Mouse (Mus musculus) spleen, embryonic (tissue): ENCODE results near the gene Zfp691.

Experiments
- CTCF ChIA-PET: fragments of 350-600 bp; sonication (Branson Sonifier 250); formaldehyde crosslinking; loops from one replicate; lab custom pipeline; 2022; lab: Charles Lee

Zfp691 gene

DNA sequence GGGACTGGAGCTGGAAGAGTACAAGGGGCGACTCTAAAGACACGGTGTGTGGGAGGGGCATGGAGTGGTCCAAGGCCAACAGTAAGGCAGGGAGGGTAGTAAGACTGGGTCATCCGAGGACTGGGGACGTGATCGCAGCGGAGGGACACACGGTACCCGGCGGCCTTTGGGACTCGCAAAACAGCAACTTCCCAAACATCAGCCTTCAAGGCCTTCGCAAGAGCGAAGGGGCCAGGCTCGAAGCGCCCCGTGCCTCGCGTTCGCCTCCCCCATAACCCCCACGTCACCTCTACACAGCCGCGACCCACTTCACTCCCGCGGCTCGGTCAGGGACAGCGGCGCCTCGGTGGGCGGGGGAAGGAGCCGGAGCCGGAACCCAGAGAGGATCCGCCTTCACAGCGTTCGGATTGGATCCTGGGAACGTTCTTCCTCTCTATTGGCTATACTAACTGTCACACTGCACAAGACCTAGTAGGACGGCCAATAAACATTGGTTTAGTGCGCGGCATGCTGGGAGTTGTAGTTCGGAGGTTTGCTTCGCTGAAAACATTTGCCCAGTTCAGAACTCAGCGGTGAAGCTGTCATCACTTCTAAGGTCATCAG lies at the start of gene Zfp691:
TSS of gene Zfp691 (minus strand) at position 345 of the 603 bp plus-strand sequence.
- CTCF ChIA-PET, result no interaction called here

DNA sequence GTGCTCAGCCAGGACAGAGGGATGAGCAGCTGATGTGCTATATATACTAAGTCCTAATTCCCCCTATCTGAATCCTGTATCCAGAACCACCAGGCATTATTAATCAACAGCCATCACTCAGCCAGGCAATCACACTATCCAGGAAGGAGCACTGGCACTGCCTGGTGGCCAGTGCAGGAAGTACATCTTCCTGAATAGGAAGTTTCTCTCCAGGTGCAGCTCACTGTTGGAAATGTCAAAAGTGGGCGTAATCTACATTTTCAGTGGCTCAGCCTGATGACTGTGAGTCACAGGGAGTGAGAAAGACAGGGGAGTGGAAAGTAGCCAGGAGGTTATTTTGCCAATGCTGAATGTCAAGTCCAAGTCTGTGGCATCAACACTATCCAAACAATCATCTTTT lies 49.7 kb upstream of the Zfp691 start:
- CTCF ChIA-PET, result interaction anchor here (0.7 kb wide), 3 partner anchors 9 to 122 kb away, joined by 3 to 20 read pairs (median 4); partner anchors contain the start of genes AU022252 and P3h1

DNA sequence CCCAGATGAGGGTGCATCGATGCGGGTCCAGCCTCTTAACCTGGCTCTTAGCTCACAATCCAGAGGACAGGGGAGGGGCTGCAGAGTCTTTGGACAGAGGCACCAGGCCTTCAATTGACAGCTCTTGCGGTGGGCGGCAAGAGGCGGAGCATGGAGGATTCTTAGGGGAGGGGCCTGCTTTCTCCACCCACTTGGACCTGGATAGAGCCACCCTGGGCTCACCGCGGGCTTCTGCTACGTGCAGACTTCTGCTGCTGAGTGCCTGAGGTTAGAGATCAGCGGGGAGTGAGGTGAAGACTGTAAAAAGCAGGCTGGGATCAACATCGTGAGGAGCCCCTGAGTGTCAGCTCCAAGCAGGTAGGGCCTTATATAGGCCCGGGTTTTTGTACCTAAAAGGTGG lies 44.2 kb upstream of the Zfp691 start, which contains the start of gene Tmem269:
TSS of gene Tmem269 (minus strand) at position 49 of the 400 bp plus-strand sequence.
- CTCF ChIA-PET, result interaction anchor here (0.8 kb wide), 1 partner anchor 20 kb away, joined by 5 read pairs; no protein-coding TSS in a partner anchor

- CTCF ChIA-PET, result no interaction called here
Observed at GRCm38 (mm10) chr4:119216667-119217066, 42.7 kb upstream of the Zfp691 start.

GRCm38 (mm10) chr4:119204672-119205071 lies 30.7 kb upstream of the Zfp691 start:
- CTCF ChIA-PET, result no interaction called here

- CTCF ChIA-PET, result interaction anchor here (0.8 kb wide), 1 partner anchor 194 kb away, joined by 11 read pairs; no protein-coding TSS in a partner anchor
Observed at GRCm38 (mm10) chr4:119198105-119198504, 24.1 kb upstream of the Zfp691 start.

DNA sequence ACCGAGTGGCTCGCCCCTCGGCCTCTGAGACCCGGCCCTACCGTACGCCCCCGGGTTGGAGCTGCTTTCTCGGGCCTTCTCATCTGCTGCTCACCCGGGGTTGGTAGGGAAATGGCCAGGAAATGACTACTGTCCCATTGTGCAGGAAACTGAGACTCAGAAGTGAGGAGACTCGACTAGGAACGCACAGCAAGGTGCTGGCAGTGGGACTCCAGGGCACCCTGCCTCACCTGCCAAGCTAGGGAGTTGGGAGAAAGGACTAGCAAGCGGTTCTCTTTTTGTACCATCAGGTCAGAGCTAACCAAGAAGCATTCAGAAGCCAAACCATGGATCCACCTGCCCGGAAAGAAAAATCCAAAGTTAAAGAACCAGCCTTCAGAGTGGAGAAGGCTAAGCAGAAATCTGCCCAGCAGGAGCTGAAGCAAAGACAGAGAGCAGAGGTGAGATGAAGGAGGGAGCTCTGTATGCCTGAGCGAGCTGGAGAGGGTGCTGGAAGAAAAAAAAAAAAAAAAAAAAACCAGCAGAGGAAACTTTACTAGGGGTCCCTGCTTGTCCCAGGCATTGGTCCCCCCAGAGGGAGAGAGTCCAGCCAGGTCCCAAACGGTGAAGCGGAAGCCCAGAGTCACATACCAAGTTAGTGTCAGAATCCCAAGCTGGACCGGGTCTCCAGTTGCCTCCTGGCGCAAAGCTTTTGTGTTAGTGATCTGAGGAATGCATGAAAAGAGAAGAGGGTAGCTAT lies 21.8 kb upstream of the Zfp691 start:
- CTCF ChIA-PET, result interaction anchor here (0.5 to 0.9 kb wide), 4 partner anchors 136 to 773 kb away, joined by 3 to 5 read pairs (median 4); no protein-coding TSS in a partner anchor

GRCm38 (mm10) chr4:119194909-119195581 lies 21.1 kb upstream of the Zfp691 start, which contains the start of gene Svbp:
TSS of gene Svbp (plus strand) at chr4:119195306.
- CTCF ChIA-PET, result interaction anchor here (0.5 to 0.9 kb wide), 5 partner anchors 130 to 1631 kb away, joined by 3 to 6 read pairs (median 4); no protein-coding TSS in a partner anchor

DNA sequence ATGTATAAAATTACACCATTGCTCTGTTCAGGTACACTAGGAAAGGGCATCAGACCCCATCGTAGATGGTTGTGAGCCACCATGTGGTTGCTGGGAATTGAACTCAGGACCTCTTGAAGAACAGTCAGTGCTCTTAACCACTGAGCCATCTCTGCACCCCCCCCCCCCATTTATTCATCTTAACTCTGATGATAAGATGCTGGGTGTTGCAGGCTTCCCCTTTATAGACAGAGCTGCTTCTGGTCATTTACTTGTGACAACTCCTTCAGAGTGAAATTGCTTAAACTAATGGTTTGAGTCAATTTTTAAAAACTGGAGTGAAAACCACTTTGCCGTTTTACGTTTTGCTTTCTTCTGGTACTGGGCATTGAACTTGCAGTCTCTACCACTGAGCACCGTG lies 18.8 kb upstream of the Zfp691 start:
- CTCF ChIA-PET, result interaction anchor here (0.7 to 1.2 kb wide), 4 partner anchors 8 to 53 kb away, joined by 3 to 8 read pairs (median 4); no protein-coding TSS in a partner anchor

DNA sequence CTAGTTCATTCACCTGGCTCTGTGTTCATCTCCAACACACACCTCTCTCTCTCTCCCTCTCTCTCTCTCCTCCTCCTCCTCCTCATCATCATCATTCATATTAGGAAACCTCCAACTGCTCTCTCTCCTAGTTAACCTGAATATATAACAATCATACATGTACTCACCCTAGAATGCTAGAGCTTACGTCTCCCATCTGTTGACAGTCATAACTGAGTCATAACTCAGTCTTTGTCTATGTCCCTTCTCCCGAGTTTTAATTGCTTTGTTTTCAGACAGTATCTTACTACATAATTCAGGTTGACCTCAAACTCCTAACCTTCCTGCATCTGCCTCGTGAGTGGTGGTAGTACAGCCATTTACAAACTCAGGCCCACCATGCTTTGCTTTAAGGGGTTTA lies 17.3 kb upstream of the Zfp691 start:
- CTCF ChIA-PET, result interaction anchor here (0.7 kb wide), 1 partner anchor 60 kb away, joined by 3 read pairs; no protein-coding TSS in a partner anchor

DNA sequence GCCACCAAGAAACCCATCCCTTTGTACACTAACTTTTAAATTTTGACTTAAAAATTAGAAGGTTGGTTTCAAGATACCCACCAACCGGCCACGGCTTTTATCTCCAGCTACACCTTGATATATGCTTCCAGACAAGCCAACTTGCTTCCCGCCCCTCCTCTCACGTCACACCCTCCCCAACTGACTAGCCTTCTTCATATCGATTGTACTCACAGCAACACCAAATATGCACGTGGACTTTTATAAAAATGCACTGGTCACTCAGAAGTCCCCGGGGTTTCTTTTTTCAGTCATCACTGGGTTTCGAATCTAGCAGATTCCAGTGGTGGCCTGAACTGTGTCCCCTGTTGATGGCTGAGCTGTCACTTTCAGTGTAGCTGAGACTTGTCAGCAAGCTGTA lies 16.6 kb upstream of the Zfp691 start:
- CTCF ChIA-PET, result interaction anchor here (0.7 kb wide), 1 partner anchor 60 kb away, joined by 3 read pairs; no protein-coding TSS in a partner anchor

DNA sequence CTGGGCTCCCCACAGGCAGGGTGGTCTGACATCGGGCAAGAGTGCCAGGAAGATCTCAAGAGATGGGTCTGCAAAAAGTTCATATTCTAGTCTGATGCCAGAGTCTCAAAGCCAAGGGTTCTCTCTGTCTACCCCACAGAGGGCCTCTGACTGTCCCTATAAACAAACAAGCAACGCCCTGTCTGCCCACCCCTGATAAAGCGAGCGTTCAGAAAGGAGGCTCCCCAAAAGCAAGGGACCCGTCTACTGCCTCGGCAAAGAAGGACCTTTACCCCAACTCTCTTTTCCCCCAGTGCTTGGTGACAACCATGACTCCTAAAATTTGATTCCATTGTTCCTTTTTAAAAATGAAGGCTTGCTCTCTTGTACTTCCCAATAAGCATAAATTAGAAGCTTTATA lies 15.9 kb upstream of the Zfp691 start, which contains the start of gene Ermap:
TSS of gene Ermap (minus strand) at position 148 of the 400 bp plus-strand sequence.
- CTCF ChIA-PET, result interaction anchor here (0.6 to 0.7 kb wide), 2 partner anchors 17 to 543 kb away, joined by 3 read pairs; no protein-coding TSS in a partner anchor

DNA sequence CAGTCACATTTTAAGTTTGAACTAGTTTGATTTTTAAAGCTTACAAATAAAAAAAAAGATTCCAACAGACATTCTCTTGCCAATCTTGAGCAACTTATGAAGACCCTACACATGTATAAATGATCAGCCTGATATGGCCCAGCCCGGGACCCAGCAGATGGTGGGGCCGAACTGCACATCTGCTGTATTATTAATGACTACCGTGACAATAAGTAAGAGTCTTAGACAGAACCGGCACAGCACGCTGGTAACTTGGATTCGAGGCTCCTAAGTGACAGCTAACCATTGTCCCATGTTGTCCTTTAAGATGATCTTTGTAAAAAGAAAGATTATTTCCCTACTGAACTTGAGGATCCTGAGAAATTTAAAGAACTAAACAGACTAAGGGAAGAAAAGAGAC lies 15.4 kb upstream of the Zfp691 start:
- CTCF ChIA-PET, result interaction anchor here (0.6 to 0.7 kb wide), 2 partner anchors 16 to 543 kb away, joined by 3 read pairs; no protein-coding TSS in a partner anchor

- CTCF ChIA-PET, result no interaction called here
Observed at GRCm38 (mm10) chr4:119188060-119188785, 14.2 kb upstream of the Zfp691 start.

GRCm38 (mm10) chr4:119185771-119186170 lies 11.8 kb upstream of the Zfp691 start:
- CTCF ChIA-PET, result no interaction called here

DNA sequence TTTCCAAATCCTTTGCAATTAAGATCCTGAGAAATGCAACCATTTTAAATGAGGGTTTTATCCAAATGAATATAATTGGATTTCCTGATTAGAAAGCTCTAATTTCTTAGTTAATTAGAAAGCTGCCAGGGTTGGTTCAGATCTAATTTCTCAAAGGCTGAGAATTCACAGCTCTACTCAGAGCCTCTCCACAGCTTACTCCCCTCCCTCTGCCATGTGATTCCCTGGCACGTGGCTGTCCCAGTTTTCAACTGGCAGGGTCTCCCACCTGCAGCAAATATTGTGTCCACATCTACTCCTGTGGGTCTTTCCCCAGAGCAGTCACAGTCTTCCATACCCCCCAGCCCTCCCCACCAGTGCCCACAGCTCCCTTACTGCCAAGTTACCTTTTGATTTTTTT lies 9.5 kb upstream of the Zfp691 start:
- CTCF ChIA-PET, result interaction anchor here (0.9 kb wide), 1 partner anchor 10 kb away, joined by 3 read pairs; no protein-coding TSS in a partner anchor

DNA sequence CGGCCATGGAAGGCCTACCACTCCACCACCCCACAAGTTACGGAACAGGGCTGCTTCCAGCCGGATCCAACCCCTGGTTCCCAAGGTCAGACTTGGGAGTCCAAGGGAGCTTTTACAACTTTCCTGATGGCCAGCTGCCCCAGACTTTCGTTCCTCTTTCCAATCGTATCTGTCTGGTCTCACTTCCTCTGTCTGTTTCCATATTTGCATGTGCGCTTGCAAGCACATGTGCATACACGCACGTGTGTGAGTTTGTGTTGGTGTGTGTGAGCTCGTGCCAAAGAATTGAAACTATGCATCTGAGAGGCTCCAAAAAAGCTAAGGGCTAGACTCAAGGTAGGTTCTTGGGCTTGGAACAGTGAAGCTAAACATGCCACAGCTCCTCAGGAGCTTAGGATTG lies 7.5 kb upstream of the Zfp691 start:
- CTCF ChIA-PET, result interaction anchor here (0.7 kb wide), 1 partner anchor 186 kb away, joined by 10 read pairs; no protein-coding TSS in a partner anchor

GRCm38 (mm10) chr4:119180133-119180707 lies 6.2 kb upstream of the Zfp691 start:
- CTCF ChIA-PET, result no interaction called here

- CTCF ChIA-PET, result interaction anchor here (0.9 kb wide), 1 partner anchor 54 kb away, joined by 3 read pairs; no protein-coding TSS in a partner anchor
Observed at GRCm38 (mm10) chr4:119178331-119178730, 4.3 kb upstream of the Zfp691 start.

- CTCF ChIA-PET, result interaction anchor here (0.6 kb wide), 1 partner anchor 528 kb away, joined by 5 read pairs; no protein-coding TSS in a partner anchor
Observed at GRCm38 (mm10) chr4:119177702-119178101, 3.7 kb upstream of the Zfp691 start.
